Mouse (Mus musculus): ENCODE measurements at regions not wholly inside any gene's neighbourhood (a gene's known extent, or its start where the extent isn't known, plus 50 kb on each side); places are given as distances from the start of the nearest gene placed in this dataset.

DNA sequence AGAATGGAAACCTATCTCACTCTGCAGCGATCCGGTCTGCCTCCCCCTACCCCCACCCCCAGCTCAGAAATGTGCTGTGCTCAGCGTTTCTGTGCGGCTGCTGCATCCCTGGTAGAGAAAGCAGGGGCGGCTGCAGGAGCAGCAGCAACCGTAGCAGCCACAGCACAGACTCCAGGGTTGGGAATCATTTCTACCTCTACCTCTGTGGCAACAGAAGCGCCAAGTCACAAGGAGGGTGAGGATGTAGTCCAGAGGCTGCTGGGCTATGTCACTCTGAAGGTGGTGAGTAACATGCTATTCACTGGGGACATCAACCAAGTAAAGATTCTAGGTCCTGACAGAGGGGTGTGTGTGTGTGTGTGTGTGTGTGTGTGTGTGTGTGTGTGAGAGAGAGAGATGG lies 470.2 kb downstream of the Prss52 start:
- TF ChIP-seq GATA1 (IDR thresholded peaks at IDR 0.05; ENCODE audit: borderline replicate concordance, low read length) (no peak), CTCF (IDR thresholded peaks at IDR 0.05; ENCODE audit: low read depth, low read length) (no peak), TAL1 (conservative IDR thresholded peaks at IDR 0.05; ENCODE audit: low read depth, low read length) (no peak), GATA2 (IDR thresholded peaks at IDR 0.05; ENCODE audit: borderline replicate concordance, low read depth, low read length) (no peak), POLR2AphosphoS5 (IDR thresholded peaks at IDR 0.05; ENCODE audit: insufficient replicate concordance, low read depth, low read length) (no peak)
